In genomic region chr5:97880115-97880514, GRCm38 (mm10) we compare ENCODE assay signal across 21 mouse cellular contexts.
"Had no signal": no experiment of that assay in that cellular context is flagged by ENCODE, and none has a peak within 500 bp of the region (broad histone marks: within the 10 kb centered on the region; RNA-seq: fewer than 3 reads in every experiment).

No protein-coding gene starts in this region.

- H3K9ac ChIP-seq: kidney, embryonic 15.5 days; limb, embryonic 12.5 days; limb, embryonic 15.5 days; liver, embryonic 14.5 days; liver, postnatal 0 days; lung, embryonic 14.5 days had no signal

- ATAC-seq: liver, postnatal 0 days; lung, postnatal 0 days; midbrain, embryonic 16.5 days had no signal

- H3K9me3 ChIP-seq: kidney, embryonic 15.5 days; limb, embryonic 12.5 days; limb, embryonic 15.5 days had no signal

- H3K4me3 ChIP-seq: kidney, embryonic 15.5 days; left cerebral cortex, adult 2 months; limb, embryonic 12.5 days; limb, embryonic 15.5 days; myocyte had no signal

- H3K27ac ChIP-seq: kidney, embryonic 15.5 days; left cerebral cortex, adult 2 months; limb, embryonic 12.5 days; limb, embryonic 15.5 days; liver, embryonic 14.5 days; macrophage; stomach, postnatal 0 days had no signal

- H3K27me3 ChIP-seq: kidney, embryonic 15.5 days; limb, embryonic 12.5 days; limb, embryonic 15.5 days had no signal

- DNase-seq: kidney, adult 8-10 months; kidney, postnatal 10 days; kidney, postnatal 36 days; layer of hippocampus, postnatal 36 days; liver, postnatal 0 days; lung, embryonic 14.5 days; right cerebral cortex, postnatal 14 days; right cerebral cortex, postnatal 4 days; thymus, adult 2 months; thymus, postnatal 14 days; thymus, postnatal 4 days had no signal

- H3K4me1 ChIP-seq: kidney, embryonic 15.5 days; limb, embryonic 12.5 days; limb, embryonic 15.5 days had no signal
